Mouse (Mus musculus) layer of hippocampus, postnatal 10 days (tissue): ENCODE results near the gene Plxdc2. TPM values are rescaled to one million over a fixed set of nuclear protein-coding genes. Genes with fewer than 3 reads are reported as not detected.
A peak's percentile ranks its signal among the peaks of the same experiment; 100 is the strongest.
"Not testable (repeated sequence)": the region's sequence is repeated elsewhere in the genome, so short reads cannot be mapped to it uniquely, and the experiment has no call there.

ENCODE experiments used
- DNase-seq, 2 experiments: peaks; one replicate each; pipeline ENCODE4 v3.0.0; 2021; ENCODE audit warnings: low spot score in 2 of 2
- total RNA-seq, 2 experiments: library from RNA; stranded (reverse); gene quantifications; 2 replicates each; pipeline ENCODE4 v1.2.3; 2021

The Plxdc2 gene
- total RNA-seq, 2 experiments from 2014 or later = 24.8 to 25.2 TPM

DNA sequence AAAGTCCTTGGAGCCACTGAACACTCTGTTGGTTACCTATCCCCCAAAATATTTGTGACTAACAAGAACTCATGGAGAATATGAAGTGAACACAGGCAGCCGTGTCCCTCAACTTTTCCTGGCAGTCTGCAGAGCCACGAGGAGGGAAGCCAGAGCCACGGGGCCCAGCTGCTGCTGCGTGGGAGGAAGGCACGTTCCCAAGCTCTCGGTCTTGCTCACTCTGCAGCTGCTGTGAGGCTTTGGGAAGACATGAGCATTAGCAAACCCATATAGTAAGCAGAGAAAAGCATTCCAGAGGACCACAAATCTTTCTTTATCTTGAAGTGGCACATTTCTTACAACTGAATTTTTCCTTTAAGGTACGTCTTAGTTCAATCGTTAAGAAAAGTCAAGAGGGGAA is 382.1 kb downstream of the Plxdc2 start:
- DNase-seq = peak; percentile 63 to 64

DNA sequence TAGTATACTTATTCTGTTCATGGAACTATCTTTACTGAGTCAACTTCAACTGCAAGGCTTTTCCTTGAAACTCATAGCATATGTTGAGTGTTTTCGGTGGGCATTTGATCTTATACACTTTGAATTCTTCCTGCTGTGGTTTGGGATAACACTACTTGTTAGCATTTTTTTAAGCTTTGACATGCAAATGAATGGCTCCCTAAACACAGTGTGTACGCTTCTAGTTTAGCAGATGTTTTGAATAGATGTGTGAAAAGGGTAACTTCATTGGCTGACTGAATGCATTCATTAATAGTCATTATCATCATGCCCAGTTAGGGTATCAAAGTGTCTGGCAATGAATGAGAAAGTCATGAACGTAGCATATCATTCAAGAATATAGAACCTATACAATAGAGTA is 385.7 kb downstream of the Plxdc2 start:
- DNase-seq = no peak

DNA sequence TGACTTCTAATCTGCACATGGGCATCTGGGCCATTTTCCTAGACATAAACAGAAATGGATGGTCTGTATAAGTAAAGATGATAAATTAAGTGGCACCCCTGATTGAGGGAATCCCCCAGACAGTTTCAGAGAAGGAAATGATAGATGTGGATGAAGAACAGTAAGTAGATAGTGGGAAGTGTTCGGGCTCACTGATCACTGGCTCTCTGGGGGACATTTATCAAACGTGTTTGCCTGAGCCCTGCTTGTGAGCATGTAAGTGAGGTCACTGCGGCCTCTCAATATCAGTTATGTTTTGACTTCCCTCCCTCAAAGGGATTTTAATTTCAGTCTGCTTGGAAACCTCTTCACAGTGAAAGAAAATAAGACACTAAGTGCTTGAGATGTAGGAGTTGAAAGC is 387.5 kb downstream of the Plxdc2 start:
- no peak for DNase-seq

DNA sequence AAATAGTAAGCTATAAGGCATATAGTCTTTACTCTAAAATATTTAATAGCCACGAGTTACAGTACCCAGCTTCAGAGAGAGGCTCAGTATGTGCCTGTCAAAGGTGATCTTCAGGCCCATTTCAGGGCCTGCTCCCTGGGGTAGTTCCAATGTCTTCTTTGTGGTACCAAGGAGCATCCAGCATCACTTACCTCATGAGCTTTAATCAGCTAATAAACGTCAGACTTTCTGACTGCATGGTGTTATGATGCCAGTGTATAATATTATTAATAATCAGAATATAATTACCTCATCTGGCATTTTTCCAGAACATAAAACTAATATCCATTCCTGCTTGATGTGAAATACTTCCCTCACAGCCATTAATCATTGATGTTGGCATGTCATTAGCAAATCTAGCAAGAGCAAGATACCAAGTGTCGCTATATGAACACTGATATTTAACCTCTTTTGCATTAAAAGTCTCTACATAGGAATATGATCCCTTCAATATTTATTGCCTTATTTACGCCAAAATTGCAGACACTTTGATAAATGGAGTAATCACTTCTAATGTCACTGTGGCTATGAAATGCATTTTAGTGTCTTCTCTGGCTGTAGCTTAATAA is 393.3 kb downstream of the Plxdc2 start:
- no peak for DNase-seq

DNA sequence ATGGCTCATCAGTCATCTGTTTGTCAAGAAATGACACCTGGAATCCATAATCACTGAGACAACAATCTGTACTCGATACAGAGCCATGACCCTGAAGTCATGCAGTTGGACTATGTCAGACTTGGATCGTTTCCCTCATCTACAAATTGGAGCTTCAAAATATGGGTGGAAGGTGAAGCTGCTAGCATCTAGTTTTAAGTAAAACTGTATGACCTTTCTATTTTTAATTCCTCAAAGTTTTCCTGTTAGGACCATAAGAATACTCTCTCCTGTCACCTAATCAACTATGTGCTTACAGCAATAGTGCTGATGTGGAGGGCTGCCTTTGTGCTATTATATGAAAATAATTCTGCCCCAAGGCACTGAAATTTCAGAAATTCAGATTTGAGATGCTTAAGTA is 401.1 kb downstream of the Plxdc2 start:
- no peak for DNase-seq

DNA sequence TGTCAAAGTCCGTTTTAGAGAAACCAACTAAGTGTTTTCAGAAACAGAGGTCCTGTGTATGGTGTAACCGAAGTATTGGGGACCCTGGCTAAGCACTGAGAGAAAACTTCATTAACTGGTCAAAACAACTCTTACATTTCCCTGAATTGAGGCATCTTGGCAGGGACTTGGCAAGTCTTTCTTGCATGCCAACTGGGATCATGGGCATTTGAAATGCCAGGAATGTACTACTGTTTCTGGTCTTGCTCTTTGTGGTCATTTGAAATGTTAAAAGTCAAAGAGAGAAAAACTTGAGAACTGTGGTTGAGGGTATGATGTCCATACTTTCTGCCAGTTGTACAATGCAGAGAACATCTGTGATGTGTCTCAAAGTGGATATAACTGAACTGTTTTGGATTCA is 403.7 kb downstream of the Plxdc2 start:
- no peak for DNase-seq

DNA sequence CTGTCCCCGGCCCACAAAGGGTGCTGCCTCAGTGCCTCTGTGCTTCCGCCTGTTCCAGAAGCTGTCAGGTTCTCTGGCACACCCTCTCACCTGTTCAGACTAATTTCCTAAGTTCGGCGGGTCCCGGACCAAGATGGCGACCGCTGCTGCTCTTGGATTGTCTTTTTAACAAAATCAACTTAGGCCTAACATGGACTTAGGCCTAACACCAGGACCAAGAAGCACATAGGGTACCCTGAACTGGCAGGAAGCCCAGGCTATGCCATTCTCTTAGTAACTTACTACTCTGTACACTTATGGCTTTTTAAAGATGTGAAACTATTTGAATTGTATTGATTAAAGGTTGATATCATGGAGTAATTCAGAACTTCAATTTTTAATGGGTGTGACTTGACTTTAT is 413.0 kb downstream of the Plxdc2 start:
- not testable (repeated sequence) for DNase-seq

DNA sequence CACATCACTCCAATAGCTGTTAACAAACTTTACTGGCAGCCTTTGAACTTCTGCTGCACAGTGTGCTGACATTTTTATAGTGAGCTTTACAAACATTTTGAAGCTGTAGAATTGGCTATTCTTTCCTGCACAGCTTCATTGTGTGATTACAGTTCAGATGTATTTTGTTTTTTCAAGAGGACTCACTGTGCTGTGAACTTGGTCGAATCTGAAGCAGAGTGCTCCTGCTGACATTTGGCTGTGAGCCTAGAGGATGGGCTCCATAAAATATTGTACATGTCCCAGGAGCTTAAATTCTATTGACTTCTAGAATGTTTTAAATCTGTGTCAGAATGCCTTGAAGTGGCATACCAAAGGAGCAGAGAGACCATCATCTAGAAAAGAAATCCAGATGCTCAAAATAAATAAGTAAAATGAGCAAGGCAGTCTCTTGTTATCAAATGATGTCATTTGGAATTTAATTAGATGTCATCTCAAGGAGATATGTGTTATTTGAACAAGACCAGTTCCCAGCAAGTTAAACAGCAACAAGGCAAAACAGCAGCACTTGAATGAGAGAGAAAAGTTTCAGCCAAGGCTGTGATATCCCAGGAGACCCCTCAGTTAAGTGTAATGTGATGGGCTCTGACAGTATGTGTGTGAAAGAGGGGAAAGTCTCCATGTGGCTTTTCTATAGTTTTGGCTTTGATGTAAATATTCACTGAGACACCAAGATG is 417.5 kb downstream of the Plxdc2 start:
- no peak for DNase-seq

DNA sequence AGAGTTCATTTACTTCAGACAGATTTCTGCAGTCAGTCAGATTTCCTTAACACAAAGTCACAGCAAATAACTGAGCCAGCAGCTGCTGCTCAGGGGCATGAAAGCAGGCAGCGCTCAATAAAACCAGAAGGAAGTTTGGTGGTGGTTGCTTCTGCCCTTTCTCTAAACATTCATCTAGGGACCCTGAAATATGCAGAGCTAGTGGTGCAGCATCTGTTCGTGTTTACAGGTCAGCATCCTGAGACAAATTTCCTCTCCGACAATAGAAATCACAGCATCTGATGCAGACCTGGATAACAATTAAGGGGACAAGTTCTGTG is 418.0 kb downstream of the Plxdc2 start:
- no peak for DNase-seq

DNA sequence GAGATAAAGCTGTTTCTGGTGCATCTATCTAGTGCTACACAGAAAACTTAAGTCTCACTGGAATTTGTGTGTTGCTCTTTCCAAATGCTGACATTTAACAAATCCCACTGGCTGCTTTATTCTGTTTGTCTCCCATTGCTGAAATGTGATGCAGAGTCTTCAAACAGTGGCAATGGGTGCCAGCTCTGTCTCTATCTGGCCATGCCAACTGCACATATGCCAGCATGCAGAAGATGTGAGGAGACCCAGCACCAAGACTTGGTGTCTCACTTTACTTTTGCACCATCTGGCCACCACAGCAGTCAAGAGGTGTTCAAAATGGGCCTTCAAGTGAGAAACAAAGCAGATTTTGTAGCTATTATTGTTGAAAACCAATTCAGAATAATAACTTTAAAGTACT is 439.2 kb downstream of the Plxdc2 start:
- DNase-seq = peak; percentile 5 to 23
